Mouse (Mus musculus): ENCODE measurements around the gene Cxcl9. TPM values are rescaled to one million over a fixed set of nuclear protein-coding genes. Genes with fewer than 3 reads are reported as not detected.

Gene Cxcl9
- total RNA-seq, 2 experiments from 2014 or later: 0.26 to 0.74 TPM

GRCm38 (mm10) chr5:92336743-92337142 lies 8.9 kb upstream of the Cxcl9 start:
- no peak for DNase-seq

DNA sequence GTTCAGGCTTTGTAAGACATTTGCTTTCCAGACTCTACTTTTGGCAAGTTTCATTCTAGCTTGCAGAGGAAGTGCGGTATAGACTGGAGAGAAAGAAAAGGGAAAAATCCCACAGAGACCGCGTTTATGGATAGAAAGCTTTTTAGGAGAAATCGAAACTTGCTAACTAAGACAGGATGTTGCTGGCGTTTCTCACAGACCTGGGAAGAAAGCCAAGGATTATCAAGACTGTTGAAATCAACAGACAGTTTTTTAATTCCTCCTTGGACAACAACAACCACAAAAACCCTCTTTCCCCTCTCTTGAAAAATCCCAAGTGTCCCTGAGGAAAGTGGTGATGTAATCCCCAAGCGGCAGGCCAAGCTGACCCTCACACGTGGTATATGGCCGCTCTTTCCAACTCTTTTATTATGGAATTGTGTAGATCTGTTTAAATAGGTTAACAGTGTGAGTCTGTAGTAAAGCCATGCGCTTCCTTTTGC lies 4.5 kb upstream of the Cxcl9 start:
- DNase-seq: peak; percentile 64

DNA sequence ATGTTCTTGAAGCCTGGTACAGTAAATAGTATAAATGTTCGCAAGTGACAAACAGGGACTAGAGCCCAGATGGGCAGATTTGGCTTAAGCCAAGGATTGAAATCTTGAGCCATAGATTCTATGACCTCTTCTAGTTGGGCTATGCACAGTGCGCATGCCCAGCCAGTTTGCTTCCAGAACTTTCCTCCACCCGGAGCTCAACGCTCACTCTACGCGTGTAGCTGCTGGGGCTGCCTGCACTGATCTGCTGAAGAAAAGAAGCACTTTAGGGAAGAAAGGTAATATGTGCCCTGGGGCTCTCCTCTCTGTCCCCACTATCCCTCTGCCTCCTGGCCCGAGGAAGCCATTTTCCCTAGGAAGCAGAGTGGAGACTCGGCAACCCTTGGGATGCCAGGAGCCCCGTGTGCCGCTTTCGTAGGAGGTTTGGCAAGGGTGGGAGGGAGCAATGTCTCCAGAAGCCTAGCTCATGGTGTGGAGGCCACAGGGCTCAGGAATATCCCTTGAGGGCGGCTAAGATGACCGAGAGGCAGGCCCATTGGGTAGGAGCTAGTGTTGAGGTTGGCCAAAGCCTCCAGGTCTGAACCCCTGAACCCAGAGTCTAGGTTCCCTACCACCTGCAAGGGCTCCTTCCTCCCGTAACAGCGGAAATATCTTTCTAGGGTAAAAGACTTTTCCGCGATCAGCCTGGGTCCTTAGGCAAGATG lies 3.9 kb upstream of the Cxcl9 start, which contains the start of gene Art3:
TSS of gene Art3 (plus strand) at position 193 of the 704 bp plus-strand sequence.
- DNase-seq: no peak

GRCm38 (mm10) chr5:92331122-92331521 lies 3.2 kb upstream of the Cxcl9 start:
- no peak for DNase-seq

- DNase-seq: no peak
Measured at GRCm38 (mm10) chr5:92327367-92327766, 512 bp downstream of the Cxcl9 start.

DNA sequence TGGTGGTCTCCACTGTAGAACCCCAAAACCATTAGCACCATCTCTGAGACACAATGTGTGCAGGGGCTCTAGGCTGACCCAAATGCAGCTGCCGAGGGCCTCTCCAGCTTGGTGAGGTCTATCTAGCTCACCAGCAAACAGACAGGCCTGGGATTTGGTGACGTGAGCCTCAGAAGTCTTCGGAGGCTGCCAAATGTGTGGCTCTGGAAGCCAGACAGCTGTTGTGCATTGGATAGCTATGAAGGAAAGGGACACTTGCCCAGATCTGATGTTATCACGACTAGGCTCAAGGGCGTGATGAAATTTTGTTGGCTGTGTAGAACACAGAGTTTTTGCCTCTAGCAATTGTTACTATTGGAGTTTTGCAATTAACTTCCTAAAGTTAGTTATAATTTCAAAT lies 4.6 kb downstream of the Cxcl9 start:
- DNase-seq: peak; percentile 73

- DNase-seq: no peak
Measured at GRCm38 (mm10) chr5:92322612-92323011, 5.3 kb downstream of the Cxcl9 start.

DNA sequence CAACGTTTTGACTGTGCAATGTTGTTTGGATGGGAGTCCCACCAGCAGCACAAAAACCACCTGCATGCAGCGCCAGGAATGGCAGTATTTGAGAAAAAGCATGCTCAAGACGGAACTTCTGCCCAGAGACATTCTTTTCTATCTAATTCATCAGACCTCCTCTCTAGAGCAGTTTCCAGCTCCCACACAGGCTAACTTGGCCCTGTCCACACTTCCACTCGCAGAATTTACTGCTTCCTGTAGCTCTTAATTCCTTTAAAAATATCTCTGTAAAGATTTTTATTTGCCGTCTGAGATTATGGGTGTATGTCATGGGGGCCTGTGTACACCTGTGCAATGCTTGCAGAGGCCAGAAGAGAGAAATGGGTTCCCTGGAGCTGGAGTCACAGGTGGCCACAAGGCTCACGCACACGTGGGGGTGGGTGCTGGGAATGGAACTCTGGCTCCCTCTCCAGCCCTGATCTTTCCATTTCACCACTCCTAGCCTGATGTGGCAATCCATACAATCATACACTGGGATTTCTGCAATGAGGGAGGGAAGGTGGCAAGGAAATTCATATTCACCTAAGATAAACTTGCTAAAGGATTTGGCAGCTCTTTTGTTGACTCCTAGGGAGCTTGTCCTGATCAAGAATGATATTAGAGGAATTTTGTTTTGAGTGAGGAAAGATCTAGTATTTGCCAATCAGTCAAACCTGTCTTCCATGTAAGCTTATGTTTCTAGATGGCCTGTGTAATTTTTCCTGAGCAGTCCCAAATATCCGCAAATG lies 6.1 kb downstream of the Cxcl9 start:
- no peak for DNase-seq

- DNase-seq: no peak
Measured at GRCm38 (mm10) chr5:92318596-92318995, 9.3 kb downstream of the Cxcl9 start.

DNA sequence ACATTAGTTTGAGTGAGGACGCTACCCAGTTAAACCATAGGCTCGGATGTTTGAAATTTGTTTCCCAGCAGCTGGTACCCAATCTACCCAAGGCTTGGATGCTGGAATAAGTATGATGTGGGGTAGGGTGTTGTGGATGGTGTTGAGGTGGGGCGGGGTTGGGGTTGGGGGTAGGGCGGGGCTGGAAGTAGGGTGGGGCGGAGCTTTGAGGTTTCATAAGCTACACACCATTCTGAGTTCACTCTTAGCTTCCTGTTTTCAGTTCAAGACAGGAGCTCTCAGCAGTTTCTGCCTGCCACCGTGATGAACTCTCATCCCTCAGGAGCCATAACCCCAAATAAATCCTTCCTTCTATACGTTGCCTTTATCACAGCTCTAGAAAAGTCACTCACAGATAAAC lies 9.8 kb downstream of the Cxcl9 start:
- DNase-seq: no peak

DNA sequence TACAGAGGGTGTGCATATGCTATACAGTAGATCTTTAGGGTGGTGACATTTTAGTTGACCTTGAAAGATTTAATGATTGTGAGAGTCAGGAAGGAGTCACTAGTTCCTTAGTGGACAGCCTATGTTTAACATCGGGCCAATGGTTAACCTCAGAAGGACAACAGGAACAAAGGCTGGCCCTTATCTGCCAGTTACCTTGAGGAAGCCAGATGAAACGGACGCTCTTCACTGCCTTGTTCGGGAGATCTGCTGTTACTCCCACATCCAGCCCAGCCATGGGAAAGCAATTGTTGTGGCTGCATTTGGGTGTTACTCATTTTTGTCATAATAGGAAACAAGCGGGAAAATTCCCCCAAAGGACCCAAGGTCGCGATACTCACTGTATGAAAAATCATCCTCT lies 14.1 kb downstream of the Cxcl9 start:
- DNase-seq: no peak

DNA sequence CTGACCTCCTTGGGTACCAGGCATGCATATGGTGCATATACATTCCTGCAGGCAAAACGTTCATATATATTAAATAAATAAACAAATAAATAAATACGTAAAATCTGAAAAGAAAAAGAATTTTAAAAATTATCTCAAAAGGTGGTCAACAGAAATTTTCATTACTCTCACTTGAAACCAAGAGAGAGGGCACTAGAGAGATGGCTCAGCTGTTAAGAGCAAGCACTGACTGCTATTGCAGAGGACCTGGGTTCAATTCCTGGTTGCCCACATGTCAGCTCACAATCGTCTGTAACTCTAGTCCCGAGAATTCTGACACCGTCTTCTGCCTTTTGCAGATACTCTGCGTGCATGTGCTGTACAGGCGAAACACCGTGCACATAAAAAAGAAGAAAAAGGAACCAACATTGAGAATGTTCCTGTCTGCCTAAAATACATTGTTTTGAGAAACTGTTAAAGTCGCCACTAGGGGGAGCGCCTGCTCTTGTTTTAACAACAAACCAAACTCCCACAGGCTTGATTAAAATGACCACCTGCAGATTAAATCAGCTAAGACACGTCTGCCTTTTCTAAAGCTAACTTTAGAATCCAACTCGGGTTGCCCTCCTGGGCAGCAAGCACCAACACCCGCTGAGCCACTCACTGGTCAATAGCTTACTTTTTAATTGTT lies 15.7 kb downstream of the Cxcl9 start:
- peak; percentile 90 for DNase-seq

- peak; percentile 94 for DNase-seq
Measured at GRCm38 (mm10) chr5:92309681-92310511, 18.0 kb downstream of the Cxcl9 start, which contains the start of gene Sdad1. TSS of gene Sdad1 (minus strand) at chr5:92310479.

GRCm38 (mm10) chr5:92304291-92304690 lies 23.6 kb downstream of the Cxcl9 start:
- DNase-seq: no peak

DNA sequence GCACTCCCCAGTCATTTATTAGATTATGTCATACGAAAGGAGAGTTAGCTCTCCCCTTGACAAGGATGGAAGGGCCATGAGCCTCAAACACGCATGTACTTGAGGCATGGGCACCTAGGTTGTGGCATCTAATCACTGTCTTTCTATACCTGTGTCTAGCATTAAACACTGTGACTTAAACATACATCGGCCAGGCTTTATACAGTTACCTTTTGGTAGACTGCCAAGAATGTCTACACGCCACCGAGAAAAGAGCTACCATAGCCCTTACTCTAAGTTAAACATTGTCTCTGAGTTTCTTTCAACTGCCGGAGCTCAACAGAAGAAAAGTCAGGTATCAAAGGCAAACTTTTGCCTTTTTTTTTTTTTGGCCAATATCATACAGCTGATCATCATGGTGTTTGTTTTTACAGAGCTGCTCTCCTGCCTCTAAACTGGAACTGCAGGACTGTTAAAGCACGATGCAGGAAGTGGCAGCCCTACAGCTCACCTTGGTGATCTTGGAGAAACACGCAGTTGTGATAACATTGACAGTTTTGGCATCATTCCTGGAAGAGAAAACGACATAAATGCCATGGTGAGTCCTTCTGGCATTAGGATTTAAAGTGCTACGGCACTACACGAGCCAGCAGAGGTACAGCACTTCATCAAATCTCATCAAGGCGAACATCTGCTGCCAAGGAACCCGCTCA lies 25.6 kb downstream of the Cxcl9 start:
- DNase-seq: no peak

- DNase-seq: no peak
Measured at GRCm38 (mm10) chr5:92294525-92294924, 33.4 kb downstream of the Cxcl9 start.

- DNase-seq: no peak
Measured at GRCm38 (mm10) chr5:92291652-92292414, 36.0 kb downstream of the Cxcl9 start.

DNA sequence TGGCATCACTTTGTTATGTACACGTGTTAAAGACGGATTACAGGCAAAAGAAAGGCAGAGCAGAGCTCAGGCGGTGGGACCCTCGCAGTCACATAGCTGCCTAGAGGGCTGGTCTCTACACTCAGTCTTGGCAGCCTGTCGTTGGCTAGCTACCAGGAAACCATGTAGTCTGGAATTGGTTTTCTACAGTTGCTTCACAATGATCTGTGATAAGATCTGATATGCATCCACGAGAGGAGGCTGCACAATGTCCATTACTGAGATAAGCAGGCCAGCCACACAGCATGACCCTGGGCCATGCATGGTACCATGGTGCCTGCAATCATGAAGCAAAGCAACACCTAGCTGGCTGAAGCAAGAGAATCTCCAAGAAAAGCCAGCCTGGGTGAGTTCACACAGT lies 40.0 kb downstream of the Cxcl9 start:
- DNase-seq: no peak

GRCm38 (mm10) chr5:92283107-92283506 lies 44.8 kb downstream of the Cxcl9 start:
- DNase-seq: no peak

GRCm38 (mm10) chr5:92282571-92282970 lies 45.3 kb downstream of the Cxcl9 start:
- DNase-seq: peak; percentile 75
